Comparison of ENCODE assay signal across 16 mouse cellular contexts in the genomic region with DNA sequence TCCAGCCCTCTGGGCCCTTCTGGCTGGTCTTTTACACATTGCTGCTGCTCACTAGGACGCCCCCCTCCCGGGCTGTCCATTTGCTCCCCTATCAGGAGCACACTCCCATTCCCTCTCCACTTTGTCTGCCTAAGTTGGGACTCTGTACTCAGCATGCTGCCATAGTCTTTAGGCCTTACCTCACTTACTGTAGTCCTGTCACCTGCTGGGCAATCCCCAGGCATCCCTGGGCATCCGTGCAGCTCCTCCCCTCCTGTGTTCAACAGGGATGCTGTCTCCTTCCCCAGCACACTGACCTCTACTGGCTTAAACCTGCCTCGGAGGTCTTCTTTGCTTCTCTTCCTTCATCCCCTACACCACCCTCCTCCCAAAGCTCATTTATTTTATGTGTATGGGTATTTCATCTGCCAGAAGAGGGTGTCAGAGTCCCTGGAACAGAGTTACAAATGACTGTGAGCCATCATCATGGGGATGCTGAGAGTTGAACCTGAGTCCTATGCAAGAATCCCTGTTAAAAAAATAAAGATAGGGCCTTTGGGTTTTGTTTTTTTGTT. TPM values are rescaled to one million over a fixed set of nuclear protein-coding genes. Genes with fewer than 3 reads are reported as not detected.
DNase-seq lines count a peak whose midpoint lies in the region; ATAC-seq and TF ChIP-seq lines count a peak whose summit lies in the region.
"Had no signal": no experiment of that assay in that cellular context is flagged by ENCODE, and none has a peak within 500 bp of the region (broad histone marks: within the 10 kb centered on the region; RNA-seq: fewer than 3 reads in every experiment).

No protein-coding gene starts in this region.

- ATAC-seq in activated CD4-positive, CD25-positive, alpha-beta regulatory T cell, adult 4 months, result no peak

- no peak overlapping the region for H3K4me3 ChIP-seq in left cerebral cortex, adult 2 months
- H3K4me3 ChIP-seq: limb, embryonic 15.5 days; neural tube, embryonic 12.5 days had no signal

- peak overlapping the region; percentile 0; the same call in 1 of the 2 replicates for H3K27ac ChIP-seq in left cerebral cortex, adult 2 months
- H3K27ac ChIP-seq: limb, embryonic 15.5 days; neural tube, embryonic 12.5 days had no signal

- TF ChIP-seq CTCF in left cerebral cortex, adult 2 months (IDR thresholded peaks at IDR 0.05), result no peak; the same call in 1 of the 2 replicates

- DNase-seq in embryo, embryonic 10 days (ENCODE audit: low spot score), result peak; percentile 35
- DNase-seq in embryo, embryonic 10.5 days (ENCODE audit: low spot score), result no peak
- DNase-seq in left cerebral cortex, adult 2 months (ENCODE audit: extremely low spot score in 1 of 2, low spot score in 2 of 2), result no peak
- DNase-seq in left cerebral cortex, adult 18-20 months (ENCODE audit: low spot score in 2 of 2), result no peak
- peak; percentile 80 for DNase-seq in R1 (ENCODE audit: low read depth, low spot score)
- DNase-seq in retina, postnatal 1 day, result peak; percentile 31
- DNase-seq in left cerebral cortex, adult 8-10 months (ENCODE audit: low spot score in 2 of 2), result no peak
- DNase-seq: B cell, adult 2 months; embryo, embryonic 11 days; gastrocnemius, postnatal 36 days; heart, postnatal 4 days; kidney, adult 9 months; right cerebral cortex, postnatal 25 days had no signal

- intact Hi-C loops in left cerebral cortex, adult 2 months (cut with DNase I), result no loop called here

RNA-seq across cellular contexts. Expression of a gene that starts 44.7 kb away (rescaled TPM):
- total RNA-seq in left cerebral cortex, adult 2 months (2021), result 10 to 100 TPM; 12.4 to 15.8 TPM
- 10 to 100 TPM; 13.7 to 14.1 TPM for total RNA-seq in left cerebral cortex, adult 18-20 months (2021)
- 10 to 100 TPM; 11.9 to 13.6 (median 13.3) TPM for total RNA-seq in left cerebral cortex, adult 8-10 months (2022)
- 1 to 10 TPM; 3.9 to 4.5 TPM for polyA plus RNA-seq in activated CD4-positive, CD25-positive, alpha-beta regulatory T cell, adult 4 months (2017; shearing (Covaris generic))

Comparison
In these comparisons a context has a peak if more than half of its experiments do, and no peak if none do; other contexts are left out.
1. DNase-seq: peak in embryo, embryonic 10 days (single experiment), R1 (single experiment) and retina, postnatal 1 day (single experiment); none in embryo, embryonic 10.5 days (single experiment), left cerebral cortex, adult 2 months (0 of 2), left cerebral cortex, adult 18-20 months (0 of 2) and left cerebral cortex, adult 8-10 months (0 of 2).